Mouse (Mus musculus) lung, postnatal 10 days (tissue): ENCODE results near the gene Aif1.

Source experiments
- DNase-seq: peaks from one replicate; pipeline ENCODE4 v3.0.0; 2021

Gene Aif1

DNA sequence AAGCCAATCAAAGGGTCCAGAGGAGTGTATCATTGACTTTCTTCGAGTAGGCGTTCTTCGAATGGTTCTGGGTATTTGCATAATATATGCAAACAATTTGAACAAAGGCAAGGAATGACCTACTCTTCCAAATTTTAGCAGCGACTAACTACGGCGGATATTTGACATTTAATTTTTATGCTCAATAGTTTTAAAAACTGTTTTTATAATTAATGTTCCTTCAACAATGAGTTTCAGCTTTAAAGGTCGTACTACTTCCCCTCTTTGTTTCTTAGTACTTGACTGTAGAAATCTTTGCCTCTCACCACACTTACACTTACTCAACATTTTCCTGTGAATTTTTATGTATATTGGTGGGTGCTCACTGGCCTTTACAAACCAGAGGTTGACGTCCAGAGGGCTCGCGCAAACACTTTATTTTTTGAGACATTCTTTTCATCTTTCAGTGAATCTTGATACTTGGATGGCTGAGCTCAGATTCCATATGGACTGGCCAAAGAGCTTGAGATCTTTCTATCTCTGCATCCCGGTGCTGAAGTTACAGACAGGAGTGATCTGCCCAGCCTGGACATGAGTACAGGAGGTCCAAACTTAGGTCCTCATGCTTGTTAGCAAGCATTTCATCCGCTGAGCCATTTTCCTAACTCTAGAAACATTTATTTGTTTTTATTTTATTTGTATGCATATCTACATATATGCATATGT is 10.3 kb downstream of the Aif1 start:
- DNase-seq: no peak

DNA sequence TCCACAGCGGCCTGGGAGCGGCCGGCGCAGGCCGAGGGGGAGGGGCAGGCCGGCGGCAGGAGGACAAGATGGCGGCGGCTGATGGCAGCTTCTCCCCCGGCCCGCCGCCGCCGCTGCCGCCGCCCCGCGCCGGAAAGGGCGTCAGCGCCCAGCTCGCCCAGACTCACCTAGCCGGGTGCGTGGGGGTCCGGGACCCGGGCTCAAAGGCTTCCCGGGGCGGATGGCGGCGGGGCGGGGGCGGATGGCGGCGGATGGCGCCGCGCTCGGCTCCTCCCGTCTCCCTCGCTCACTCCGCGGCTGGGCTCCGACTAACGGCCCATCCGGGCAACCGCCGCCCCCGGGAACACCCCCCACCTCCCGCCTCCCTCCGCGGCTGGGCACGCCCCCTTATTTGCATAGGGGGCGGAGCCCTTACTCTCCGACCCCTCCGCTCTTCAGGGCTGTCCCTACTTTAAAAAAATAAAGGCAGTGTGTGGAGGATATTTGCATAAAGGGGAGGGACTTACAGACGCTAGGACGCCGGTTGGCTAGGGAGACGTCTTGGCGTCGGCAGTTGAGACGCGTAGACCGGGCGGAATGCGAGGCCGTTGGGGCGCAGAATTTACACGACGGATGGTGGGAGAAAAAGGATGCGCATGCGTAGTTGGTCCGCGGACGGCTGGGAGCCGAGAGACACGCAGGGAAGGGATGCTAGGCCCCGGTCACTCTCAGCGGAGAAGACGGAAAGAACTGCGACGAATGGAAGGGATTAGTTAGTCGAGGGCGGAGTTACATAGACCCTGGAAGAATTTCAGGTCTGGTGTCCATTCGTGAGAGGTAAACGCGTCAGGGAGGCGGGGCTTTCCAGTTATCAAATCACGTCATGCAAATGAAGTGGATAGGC is 11.1 kb downstream of the Aif1 start, which contains the start of gene Prrc2a:
TSS of gene Prrc2a (minus strand) at position 330 of the 883 bp plus-strand sequence.
- peak; percentile 98 for DNase-seq

DNA sequence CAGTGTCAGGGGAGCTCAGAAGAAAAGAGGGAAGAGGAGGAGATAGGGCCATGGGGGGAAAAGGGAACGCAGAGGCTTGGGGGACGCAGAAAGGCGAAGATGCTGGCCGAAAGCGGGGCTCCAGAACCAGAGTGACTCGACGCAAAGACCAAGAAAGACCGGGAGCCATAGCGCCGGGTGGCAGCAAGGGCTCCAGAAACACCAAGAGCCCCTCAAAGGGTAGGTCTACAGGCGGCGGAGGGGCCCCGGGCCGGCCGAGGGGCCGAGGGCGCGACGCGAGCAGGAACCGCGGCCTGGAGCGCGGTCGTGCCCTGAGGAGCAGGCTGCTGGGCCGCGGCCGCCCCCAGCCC is 11.7 kb downstream of the Aif1 start:
- no peak for DNase-seq

DNA sequence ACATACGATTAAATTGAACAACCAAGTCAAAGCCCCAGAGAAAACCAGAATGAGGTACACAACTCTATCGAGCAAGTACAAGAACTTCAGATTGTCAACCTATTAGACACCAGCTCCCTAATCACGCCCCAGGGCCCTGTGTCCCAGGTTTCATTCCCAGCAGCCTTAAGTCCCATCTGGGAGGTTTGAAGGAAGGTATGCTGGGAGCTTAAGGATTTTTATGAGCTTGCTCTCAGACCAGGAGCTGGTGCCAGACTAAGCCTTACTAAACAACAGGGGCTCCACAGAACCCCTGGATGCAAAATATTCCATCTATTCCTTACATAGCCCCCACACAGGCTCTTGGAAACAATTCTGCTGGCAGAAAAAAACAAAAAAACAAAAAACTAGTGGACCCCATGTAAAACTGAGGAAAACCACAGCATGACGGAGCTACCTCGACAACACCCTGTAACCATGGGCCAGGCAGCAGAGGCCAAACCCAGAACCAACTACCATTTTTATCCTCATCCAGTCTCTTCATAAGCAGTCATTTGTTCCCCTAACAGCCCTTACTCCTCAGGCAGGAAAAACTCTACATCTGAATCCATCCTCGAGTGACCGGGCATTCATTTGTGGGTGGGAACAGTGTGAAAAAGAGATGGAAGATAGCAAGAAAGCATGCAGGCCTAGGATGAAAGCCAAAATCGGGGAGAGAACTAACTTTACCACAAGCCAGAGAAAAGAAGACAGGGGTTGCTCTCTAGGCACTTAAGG is 12.4 kb downstream of the Aif1 start:
- DNase-seq: no peak

DNA sequence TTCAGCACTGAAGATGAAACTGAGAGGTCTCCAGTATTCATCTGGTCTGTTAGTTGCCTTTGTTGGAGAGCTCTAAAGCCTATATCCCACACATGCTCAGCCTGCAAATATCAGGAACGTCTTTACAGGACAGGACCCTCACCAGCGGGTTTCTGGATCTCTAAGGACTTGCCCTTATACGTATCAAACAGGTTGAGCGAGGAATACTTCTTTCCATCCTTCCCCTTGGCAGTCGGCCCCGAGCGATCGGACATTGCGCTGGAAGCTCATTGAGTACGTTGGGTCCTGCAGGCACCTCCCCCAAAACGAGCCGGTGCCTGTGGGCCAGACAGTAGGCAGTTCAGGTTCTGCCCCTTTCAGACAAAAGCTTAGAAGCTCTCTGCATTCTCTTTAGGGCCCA is 13.1 kb downstream of the Aif1 start:
- DNase-seq: peak; percentile 55

DNA sequence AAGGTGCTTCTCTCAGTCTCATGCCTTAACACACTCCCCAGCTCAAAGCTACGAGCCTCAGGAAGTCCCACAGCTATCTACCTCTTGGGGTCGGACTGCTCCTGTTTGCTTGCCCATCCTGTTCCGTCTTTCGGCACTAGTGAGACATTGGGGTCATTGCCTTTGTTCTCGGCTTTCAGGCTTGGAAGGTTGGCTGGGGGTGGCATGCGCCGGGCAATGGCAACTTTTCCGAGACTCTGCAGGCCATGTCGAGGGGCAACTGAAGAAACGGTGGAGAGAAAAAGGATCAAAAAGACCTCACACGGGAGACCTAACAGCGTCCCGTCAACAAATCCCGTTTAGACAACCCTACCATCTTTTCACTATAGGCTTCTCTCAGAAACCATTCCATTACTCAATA is 13.7 kb downstream of the Aif1 start:
- no peak for DNase-seq

DNA sequence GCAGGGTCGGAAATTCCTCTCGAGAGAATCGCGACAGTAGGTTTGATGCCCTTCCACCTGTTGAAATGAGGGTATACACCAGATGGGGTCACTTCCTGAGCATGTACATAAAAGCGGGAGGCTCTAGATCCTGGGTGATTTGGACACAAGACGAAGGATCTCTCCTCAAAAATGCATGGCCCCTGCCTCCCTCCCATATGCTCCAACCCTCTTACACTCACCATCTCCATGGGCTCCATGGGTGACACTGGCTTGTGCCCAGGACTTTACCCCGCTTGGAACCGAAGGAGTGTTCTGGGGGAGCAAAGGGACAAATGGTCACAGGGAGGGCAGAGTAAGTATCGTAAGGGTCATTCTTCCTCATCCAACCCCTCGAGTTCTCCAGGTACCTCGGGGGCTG is 14.4 kb downstream of the Aif1 start:
- DNase-seq: no peak

DNA sequence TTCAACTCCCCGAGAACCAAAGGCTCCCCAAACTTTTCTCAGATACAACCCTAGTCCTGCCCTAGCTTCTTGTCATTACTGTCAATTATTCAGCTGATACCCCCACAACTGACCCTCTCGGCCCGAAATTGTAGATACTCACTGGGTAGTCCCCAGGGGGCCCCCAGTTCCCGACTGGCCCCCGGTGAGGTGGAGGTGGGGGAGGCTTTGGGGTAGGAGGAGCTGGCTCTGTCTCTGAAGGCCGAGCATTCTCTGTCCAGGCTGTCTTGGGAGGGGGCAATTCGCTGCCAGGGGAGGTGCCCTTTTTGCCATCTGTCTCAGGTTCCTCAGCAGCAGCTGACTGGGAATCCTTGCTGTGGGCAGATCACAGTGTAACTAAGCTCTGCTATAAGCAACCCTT is 16.2 kb downstream of the Aif1 start:
- no peak for DNase-seq

DNA sequence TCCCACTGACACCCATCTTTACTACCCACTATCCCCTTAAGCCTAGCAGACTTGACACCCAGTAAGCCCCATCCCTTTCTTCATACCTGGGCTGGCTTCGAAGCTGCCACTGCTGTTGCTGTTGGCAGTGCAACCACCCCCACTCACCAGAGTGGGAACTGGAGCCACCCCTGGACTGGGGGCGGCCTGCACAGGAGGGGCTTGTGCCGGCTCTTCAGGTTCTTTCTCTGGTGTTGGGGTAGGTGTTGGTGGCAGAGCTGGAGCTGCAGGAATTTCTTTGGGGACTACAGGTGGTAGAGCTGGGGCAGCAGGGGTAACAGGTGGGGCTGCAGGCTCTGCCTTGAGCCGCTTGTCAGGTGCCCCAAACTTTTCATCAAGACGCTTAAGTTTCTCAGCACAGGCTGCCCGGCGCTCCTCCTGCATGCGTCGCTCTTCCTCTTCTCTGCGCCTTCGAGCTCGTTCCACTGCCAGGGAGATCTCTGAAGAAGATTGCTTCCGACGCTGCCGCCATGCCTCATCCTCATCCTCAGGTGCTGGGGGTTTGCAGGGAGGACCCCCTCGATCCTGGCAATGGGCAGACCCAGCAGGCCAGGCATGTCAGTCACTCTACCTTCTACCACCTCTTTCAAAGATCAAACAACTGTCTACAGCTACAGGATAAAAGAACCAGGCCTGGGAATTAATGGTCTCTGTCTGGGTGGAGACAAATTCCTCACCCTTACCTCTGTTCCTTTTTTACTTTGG is 16.8 kb downstream of the Aif1 start:
- no peak for DNase-seq

DNA sequence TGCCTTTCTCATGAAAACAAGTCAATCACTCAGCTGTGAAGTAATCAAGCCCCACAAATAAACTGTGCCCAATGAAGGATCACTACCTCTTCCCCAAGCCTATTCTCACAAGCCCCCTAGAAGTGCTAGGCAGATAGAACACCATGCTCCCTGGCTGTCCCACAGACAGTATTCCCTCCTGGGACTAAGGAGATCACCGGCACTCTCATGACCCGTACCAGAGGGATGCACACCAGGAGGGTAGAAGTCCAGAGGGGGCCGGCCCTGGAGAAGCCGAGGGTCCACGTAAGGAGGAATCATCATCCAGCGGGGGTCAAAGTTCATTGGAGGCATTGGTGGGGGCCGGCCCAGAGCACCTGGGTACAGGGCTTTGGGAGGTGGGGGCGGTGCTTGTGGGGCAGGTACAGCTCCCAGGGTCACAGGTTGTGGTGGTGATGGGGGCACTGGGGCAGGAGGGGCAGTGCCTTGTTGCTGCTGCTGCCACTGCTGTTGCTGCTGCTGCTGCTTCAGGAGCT is 18.1 kb downstream of the Aif1 start:
- no peak for DNase-seq

DNA sequence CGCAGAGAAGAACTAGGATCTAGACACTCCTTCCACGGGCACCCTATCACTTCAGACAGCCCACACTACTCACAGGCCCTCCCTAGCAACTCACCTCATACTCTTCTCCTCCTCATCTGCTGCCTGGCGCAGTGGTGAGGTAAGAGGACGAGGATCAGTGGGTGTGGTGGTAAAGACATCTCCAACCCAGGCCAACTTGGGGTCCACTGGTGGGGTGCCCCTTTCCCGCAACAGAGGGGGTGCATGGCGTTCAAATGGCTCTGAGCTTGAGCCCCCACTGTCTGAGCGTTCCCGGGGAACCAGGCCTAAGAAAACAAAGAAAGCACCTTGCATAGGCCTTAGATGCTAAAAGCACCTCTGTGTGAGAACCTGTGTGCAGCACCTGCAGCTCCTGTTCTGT is 18.6 kb downstream of the Aif1 start:
- no peak for DNase-seq

DNA sequence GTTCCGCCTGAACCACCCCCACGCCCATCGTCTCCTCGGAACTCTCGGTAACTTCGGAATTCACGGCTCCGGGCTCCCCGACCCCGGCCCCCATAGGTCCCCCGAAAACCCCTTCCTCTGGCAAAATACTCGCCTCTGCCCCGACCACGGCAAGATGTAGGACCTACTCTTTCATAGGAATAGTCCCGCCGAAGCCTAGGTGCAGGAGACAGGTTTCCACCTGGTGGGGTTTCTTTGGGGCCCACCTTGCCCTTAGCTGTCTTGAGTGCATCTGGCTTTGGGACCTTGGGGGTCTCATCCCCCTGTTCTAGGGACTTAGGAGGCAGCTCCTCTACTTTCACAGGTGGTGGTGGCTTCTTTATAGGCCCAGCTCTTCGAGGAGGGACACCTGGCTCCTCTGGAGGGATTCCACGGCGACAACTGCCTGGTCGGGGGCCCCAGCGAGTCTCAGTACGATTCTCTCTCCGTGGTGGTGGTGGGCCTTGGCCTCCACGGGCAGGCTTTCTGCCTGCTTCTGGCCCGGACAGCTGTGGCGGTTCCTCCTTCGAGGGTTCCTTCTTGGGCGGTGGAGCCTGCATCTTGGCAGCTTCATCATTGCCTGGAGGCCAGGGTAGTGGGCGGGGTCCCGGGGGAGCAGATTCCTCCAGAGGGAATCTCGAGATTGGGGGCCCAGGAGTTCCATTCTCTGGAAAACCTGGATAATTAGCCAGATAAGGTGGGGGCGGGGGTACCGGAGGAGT is 19.2 kb downstream of the Aif1 start:
- no peak for DNase-seq

DNA sequence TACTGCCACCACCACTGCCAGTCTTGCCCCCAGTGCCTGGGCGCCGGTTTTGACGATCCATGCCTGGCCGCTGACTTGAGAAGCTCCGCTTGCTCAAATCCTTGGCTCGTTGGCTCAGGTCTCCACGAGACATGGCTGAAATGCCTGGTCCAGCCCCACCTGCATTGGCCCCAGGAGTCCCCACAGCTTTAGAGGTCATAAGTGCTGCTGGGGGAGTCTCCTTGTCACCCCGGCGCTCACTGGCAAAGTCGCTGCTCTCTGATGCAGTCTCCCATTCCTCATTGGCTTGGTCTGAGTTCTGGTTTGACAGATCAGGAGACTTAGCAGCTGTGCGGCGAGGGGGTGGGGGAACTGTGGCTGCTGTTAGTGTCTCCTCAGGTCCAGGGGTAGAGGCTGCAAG is 20.4 kb downstream of the Aif1 start:
- no peak for DNase-seq

DNA sequence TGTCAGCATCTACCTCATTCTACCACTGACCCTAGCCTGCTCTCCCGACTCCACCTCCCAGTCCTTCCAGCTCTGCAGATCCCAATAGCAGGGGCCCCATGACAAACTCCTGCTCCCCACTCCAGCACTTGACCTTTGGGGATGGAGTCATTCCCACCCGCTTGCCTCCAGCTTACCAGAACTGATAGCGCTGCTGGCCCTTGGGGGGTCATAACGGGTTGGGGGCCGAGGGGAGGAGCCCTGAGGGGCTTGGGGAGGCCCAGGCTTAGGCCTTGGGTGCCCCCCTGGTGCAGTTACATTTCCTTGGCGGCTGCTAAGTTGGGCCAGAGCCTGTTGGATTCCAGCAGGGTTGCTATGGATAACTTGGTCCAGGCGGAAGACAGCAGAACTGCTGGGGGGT is 21.3 kb downstream of the Aif1 start:
- no peak for DNase-seq

DNA sequence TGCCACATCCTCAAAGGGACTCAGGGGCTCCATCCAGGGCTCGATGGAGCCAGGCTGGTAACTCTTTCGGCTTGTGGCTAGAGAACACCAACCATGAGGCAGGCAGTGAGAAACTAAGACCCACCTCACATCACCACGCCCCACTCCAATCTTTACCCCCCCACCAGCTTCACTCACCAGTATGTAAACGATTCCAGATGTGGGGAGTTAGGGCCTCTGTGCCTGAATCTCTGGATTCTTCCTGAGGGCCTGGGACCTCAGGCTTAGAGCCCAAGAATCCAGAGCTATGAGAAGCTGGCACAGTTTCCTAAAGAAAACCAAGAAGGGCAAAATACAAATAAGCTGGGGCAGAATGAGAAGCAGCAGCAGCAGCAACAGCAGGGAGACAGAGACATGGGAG is 21.9 kb downstream of the Aif1 start:
- DNase-seq: no peak

DNA sequence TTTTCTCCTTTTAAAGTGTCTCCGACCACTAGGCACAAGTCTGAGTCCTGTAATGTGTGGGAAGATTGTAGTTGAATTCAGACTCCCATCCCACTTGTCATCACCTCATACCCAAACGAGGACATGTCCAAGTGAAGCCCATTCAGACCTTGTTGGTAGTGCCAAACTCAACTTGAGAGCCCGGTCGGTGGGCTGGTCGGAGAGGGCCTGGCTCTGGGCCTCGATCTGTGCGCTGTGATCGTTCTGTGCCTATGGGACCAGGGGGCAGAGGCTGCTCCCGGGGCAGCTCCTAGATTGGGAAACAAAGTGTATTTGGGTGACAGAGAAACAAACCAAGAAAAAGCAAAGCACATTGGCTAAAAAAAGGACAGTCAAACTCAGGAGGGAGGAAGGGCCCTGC is 22.8 kb downstream of the Aif1 start:
- no peak for DNase-seq

DNA sequence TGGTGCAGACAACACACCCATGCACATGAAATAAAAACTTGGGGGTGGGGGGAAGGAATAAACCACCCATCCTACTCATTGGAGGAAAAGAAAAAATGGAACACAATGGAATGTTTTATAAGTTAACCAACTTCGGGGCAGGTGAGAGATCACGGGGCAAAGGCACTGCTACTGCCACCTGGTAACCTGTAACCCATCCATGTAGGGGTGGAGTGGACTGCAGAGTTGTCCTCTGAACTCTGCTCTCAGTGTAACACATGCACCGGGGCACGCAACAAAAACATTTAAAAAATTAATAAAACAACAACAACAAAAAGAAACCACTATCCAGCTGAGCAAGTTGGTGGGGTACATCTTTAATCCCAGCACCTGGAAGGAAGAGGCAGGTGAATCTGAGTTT is 23.7 kb downstream of the Aif1 start:
- DNase-seq: no peak

DNA sequence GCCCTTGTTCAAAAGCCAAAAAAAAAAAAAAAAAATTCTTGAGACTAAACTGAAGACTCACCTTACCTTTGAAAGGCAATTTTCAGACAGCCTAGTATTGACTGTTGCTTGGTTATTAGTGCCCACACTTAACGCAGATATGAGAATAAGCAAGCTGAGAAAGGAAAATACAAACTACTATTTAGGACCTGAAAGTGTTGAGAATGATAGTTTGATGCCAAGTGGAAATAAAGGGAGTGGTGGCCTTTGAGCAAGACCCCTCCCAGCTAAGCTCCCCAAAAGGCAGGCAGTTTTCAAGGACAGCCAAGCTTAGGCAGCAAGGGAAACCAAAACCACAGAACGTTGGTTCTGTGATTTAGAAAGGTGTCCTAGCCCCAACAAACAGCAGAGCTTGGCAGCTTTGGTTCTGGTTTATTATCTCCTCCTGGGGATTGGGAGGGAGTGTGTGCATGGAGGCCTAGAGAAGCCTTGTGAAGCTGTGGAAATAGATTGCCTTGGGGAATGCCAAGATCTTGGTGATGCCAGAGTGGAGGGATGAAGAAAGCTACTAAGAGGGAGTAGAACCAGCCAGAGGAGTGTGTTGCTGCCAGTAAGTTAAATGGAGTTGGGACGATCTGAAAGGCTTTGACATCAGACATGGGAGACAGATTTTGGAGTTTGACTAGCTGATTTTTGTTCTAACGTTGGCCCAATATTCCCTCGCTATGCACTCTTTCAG is 27.8 kb downstream of the Aif1 start:
- no peak for DNase-seq

DNA sequence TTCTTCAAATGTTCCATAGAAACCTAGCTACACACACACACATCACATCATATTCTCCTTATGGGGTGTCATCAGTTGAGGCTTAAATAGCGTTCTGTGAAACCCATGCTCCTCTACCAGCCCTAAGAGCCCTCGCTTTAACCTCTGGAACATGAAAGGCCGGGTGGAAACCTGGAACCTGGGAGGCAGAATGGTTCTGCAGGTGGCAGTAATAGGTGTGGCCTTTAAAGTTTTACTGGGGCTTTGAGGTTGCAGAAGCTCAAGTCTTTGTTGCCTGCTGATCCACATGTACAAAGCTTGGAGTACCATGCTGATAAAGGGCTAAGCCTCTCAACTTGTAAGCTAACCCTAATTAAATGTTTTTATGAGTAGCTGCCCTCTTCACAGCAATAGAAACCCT is 28.5 kb downstream of the Aif1 start:
- no peak for DNase-seq

DNA sequence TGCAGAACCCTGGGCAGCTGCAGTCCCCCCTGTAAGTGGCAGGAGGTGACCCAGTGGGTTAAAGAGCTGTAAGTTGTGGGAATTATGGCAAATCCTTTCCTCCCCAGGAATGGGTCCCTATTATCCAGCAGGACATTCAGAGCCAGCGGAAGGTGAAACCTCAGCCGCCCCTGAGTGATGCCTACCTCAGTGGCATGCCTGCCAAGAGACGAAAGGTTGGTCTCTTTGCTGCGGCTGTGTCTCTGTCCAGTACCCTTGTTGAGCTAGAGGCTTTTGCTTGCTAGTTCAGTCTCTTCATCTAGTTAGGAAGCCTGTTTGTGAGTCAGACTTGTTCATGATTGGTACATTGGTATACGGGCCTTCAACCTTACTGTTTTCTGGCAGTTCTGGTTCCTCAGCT is 29.7 kb downstream of the Aif1 start:
- no peak for DNase-seq

DNA sequence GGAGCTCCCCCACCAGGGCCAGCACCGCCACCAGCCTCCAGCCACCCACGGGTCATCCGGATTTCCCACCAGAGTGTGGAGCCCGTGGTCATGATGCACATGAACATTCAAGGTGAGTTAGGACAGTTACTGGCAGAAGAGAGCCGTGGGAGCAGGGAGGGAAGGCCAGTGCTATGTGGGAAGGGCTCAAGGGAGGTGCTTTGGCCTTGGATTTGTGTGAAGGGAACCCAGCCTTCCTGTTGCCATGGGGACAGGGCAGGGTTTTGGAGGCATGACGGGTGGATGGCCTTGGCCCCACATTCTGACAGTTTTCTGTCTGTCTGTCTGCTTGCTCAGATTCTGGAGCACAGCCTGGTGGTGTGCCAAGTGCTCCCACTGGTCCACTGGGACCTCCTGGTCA is 33.9 kb downstream of the Aif1 start:
- DNase-seq: no peak
